Mouse (Mus musculus): ENCODE measurements around the gene Rab11fip3. TPM values are rescaled to one million over a fixed set of nuclear protein-coding genes. Genes with fewer than 3 reads are reported as not detected.
A peak's percentile ranks its signal among the peaks of the same experiment; 100 is the strongest.

The Rab11fip3 gene
- polyA plus RNA-seq, 1 experiment from 2014 or later: 8.2 TPM

DNA sequence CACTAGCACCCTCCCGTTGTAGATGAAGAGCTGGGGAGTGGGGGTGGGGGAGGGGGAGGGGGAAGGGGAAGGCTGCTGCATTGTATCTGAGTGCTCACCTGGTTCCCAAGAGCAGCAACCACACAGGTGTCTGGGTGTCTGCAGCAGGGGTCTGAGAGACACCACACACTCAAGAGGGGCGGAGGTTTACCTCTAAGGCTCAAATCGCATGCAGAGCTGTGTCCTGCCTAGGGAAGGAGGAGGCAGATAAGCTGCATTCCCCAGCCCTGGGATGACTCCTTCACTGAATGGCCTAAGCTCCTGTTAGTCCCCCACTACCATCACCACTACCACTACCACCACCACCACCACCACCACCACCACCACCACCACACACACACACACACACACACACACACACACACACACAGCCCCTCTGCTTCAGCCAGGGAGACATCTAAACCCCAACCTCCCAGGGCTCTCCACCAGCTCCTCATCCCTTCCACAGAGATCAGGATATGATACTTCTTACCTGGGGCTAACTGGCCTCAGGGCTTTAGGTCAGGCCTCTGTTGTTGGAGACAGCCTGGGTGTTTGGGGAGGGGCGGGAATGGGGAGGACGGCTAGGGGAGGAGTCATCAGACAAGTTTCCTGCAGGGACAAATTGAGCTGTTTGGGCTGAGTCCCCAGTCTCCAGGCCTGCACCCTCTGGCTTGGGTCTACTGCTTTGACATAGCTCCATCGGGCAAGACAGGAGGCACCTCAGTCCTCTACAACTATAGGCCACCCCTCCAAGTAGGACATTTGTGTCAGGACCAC is 124.8 kb downstream of the Rab11fip3 start, which contains the start of the genes Pigq and Nhlrc4:
Pigq (minus strand) TSS at position 571 of the 798 bp plus-strand sequence.
Nhlrc4 (minus strand) TSS at position 596 of the 798 bp plus-strand sequence.
- Histone ChIP-seq H3K4me2 (ENCODE audit: low read depth, low read length) (no peak within 1 kb of the TSS), H3K9me3 (replicated peaks; ENCODE audit: control insufficient read depth, low read length) (no peaks in the 10 kb centered on the region)

DNA sequence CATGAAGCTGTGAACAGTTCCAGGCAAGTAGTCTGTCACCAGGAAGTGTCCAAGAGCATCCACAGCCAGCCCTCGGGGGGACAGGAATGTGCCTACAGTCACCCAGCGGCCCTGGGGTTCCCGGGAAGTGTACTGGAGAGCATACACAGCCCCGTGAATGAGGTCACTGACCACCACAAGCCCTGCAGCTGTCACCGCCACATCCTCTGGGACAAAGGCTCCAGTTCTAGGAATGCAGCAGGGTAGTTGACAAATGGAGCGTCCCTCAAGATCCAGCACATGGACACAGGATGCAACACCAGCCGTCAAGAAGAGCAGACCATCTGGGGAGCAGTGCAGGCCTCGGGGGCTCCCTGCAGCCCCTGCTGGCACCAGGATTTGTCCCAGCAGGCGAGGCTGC is 125.6 kb downstream of the Rab11fip3 start:
- Histone ChIP-seq H3K27ac (ENCODE audit: low read length) (no peak overlapping the region), H3K4me3 (ENCODE audit: low read length) (no peak overlapping the region), H3K4me1 (ENCODE audit: control insufficient read depth, insufficient read depth, low read length) (peaks cover 18% of the 10 kb centered on the region), H3K9ac (ENCODE audit: low read length) (no peak overlapping the region), H3K36me3 (ENCODE audit: control insufficient read depth, insufficient read depth) (no peaks in the 10 kb centered on the region), H3K9me3 (replicated peaks; ENCODE audit: control insufficient read depth, low read length) (no peaks in the 10 kb centered on the region), H3K4me2 (ENCODE audit: low read depth, low read length) (no peak overlapping the region), H3K27me3 (ENCODE audit: control insufficient read depth, insufficient read depth, low read length) (no peaks in the 10 kb centered on the region)
- 66% methylated on average over 9 of the region's 9 CpGs for WGBS
- no peak for ATAC-seq (replicated peaks; ENCODE audit: extremely low read depth, insufficient read depth, low FRiP score)

More for the DNA sequence above, 124.8 kb downstream of the Rab11fip3 start, which contains the start of the genes Pigq and Nhlrc4:
- Histone ChIP-seq H3K9ac (ENCODE audit: low read length) (no peak within 1 kb of the TSS), H3K4me3 (ENCODE audit: low read length) (no peak within 1 kb of the TSS), H3K36me3 (ENCODE audit: control insufficient read depth, insufficient read depth) (no peaks in the 10 kb centered on the region), H3K27ac (ENCODE audit: low read length) (no peak within 1 kb of the TSS), H3K27me3 (ENCODE audit: control insufficient read depth, insufficient read depth, low read length) (no peaks in the 10 kb centered on the region), H3K4me1 (ENCODE audit: control insufficient read depth, insufficient read depth, low read length) (peaks cover 18% of the 10 kb centered on the region)
- WGBS: 34% methylated on average over 6 of the region's 6 CpGs
- no peak for ATAC-seq (replicated peaks; ENCODE audit: extremely low read depth, insufficient read depth, low FRiP score)

DNA sequence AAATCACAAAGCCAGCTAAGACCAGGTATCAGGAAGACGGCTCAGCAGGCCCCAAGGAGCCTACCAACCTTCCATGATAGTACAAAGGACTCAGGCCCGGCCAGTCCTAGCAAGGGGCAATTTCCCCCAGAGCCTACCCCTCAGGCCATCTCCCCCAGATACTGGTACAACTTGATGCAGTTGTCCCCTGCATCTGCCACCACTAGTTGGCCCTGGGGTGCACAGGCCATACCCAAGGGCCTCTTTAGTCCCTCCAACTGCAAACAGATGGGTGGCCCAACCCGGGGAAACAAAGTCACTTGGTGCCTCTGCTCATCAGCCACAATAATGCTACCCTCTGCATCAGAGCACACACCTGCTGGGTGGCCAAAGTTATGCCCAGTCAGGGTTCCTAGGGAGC is 126.1 kb downstream of the Rab11fip3 start:
- Histone ChIP-seq H3K36me3 (ENCODE audit: control insufficient read depth, insufficient read depth) (no peaks in the 10 kb centered on the region), H3K4me2 (ENCODE audit: low read depth, low read length) (no peak overlapping the region), H3K9ac (ENCODE audit: low read length) (no peak overlapping the region), H3K27me3 (ENCODE audit: control insufficient read depth, insufficient read depth, low read length) (no peaks in the 10 kb centered on the region), H3K4me3 (ENCODE audit: low read length) (no peak overlapping the region), H3K27ac (ENCODE audit: low read length) (no peak overlapping the region), H3K9me3 (replicated peaks; ENCODE audit: control insufficient read depth, low read length) (no peaks in the 10 kb centered on the region), H3K4me1 (ENCODE audit: control insufficient read depth, insufficient read depth, low read length) (peaks cover 18% of the 10 kb centered on the region)
- no peak for ATAC-seq (replicated peaks; ENCODE audit: extremely low read depth, insufficient read depth, low FRiP score)
- WGBS: 79% methylated on average over 3 of the region's 3 CpGs

DNA sequence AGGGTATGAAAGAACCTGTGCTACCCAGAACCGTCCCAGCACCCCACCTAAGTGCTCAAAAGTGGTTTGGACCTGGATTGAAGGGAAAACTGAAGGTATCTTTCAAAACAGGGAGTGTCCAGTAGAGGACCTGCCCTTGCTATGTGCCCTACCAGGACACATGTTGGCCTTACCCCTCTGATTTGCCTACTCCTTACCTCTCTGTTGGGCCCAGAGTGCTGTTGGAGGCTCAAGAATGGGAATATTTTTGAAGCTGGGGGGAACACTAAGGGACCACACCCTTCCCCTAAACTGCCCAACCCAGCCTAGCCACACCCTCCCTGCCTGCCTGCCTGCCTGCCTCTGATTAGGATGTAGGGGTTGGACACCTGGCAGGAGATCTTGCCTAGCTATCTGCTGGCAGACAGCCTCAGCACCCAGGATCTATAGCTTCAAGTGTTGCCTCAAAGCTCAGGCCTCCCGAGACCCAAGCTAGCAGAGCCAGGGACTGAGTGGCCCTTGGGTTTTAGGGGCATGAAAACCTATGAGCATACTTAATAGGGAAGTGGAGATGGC is 126.7 kb downstream of the Rab11fip3 start:
- Histone ChIP-seq H3K4me2 (ENCODE audit: low read depth, low read length) (no peak overlapping the region; the same call in 1 of the 2 replicates), H3K4me1 (ENCODE audit: control insufficient read depth, insufficient read depth, low read length) (peaks cover 18% of the 10 kb centered on the region), H3K27ac (ENCODE audit: low read length) (no peak overlapping the region), H3K27me3 (ENCODE audit: control insufficient read depth, insufficient read depth, low read length) (no peaks in the 10 kb centered on the region), H3K4me3 (ENCODE audit: low read length) (no peak overlapping the region), H3K9me3 (replicated peaks; ENCODE audit: control insufficient read depth, low read length) (no peaks in the 10 kb centered on the region), H3K9ac (ENCODE audit: low read length) (no peak overlapping the region), H3K36me3 (ENCODE audit: control insufficient read depth, insufficient read depth) (no peaks in the 10 kb centered on the region)
- no peak for ATAC-seq (replicated peaks; ENCODE audit: extremely low read depth, insufficient read depth, low FRiP score)
- WGBS: 74% methylated on average over 2 of the region's 2 CpGs

DNA sequence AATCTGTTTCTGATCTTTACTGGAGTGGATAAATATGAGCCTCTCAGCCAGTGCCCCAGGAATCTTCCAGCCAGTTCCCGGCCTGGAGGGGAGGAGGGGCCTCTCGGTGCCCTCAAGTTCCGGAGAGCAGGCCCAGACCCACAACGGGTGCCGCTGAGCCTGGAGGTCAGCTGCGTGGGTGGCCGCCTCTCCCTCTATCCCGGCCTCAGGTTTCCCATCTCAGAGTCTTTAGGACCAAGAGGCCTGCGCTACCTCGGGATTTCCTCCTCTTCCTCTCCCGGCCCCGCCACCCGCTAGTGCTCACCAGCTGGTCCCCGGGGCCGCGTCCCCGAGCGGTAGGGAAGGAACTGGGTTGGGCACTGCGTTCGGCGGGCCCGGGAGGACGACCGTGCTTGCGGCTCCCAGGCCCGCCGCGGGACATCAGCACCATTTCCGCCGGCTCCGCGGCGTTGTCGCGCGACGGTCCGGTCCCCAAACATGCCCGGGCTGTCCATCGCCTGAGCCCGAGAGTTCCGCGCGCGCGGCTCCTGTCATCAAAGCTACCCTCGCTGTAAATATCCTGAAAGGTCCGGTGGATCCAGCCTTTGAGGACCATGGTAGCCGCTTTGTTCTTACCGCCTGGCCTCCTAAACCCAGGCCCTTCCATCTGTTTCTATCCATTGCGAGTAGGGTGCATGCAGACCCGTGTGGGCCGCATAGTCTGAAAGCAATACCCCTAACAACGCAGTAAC is 127.7 kb downstream of the Rab11fip3 start:
- 3% methylated on average over 54 of the region's 54 CpGs for WGBS
- Histone ChIP-seq H3K4me1 (ENCODE audit: control insufficient read depth, insufficient read depth, low read length) (peaks cover 18% of the 10 kb centered on the region), H3K9ac (ENCODE audit: low read length) (peak overlapping the region; percentile 90), H3K27me3 (ENCODE audit: control insufficient read depth, insufficient read depth, low read length) (no peaks in the 10 kb centered on the region), H3K27ac (ENCODE audit: low read length) (peak overlapping the region; percentile 90), H3K4me3 (ENCODE audit: low read length) (peak overlapping the region; percentile 75), H3K9me3 (replicated peaks; ENCODE audit: control insufficient read depth, low read length) (no peaks in the 10 kb centered on the region), H3K36me3 (ENCODE audit: control insufficient read depth, insufficient read depth) (peaks cover 4% of the 10 kb centered on the region; the same call in 1 of the 2 replicates), H3K4me2 (ENCODE audit: low read depth, low read length) (peak overlapping the region; percentile 82)
- ATAC-seq (replicated peaks; ENCODE audit: extremely low read depth, insufficient read depth, low FRiP score): peak; percentile 76

Other genes with a start within 250 kb of the Rab11fip3 start
- 18.7 and 19.8 TPM in 2 replicates for gene Wdr24, start 245.9 kb downstream of the Rab11fip3 start, polyA plus RNA-seq (2015; fragmentation: Nextera tagmentation; extraction: Ambion mirVana)
- gene Jmjd8, start 240.7 kb downstream of the Rab11fip3 start, polyA plus RNA-seq (2015; fragmentation: Nextera tagmentation; extraction: Ambion mirVana): 35.0 and 36.6 TPM in 2 replicates
- gene Stub1, start 236.2 kb downstream of the Rab11fip3 start, polyA plus RNA-seq (2015; fragmentation: Nextera tagmentation; extraction: Ambion mirVana): 292 and 304 TPM in 2 replicates
- gene Rhbdl1, start 232.3 kb downstream of the Rab11fip3 start, polyA plus RNA-seq (2015; fragmentation: Nextera tagmentation; extraction: Ambion mirVana): 1.6 and 1.7 TPM in 2 replicates
- 2.0 and 2.5 TPM in 2 replicates for gene Gm20683, start 227.8 kb downstream of the Rab11fip3 start, polyA plus RNA-seq (2015; fragmentation: Nextera tagmentation; extraction: Ambion mirVana)
- 31.6 and 32.7 TPM in 2 replicates for gene Rhot2, start 224.7 kb downstream of the Rab11fip3 start, polyA plus RNA-seq (2015; fragmentation: Nextera tagmentation; extraction: Ambion mirVana)
- gene Wdr90, start 208.1 kb downstream of the Rab11fip3 start, polyA plus RNA-seq (2015; fragmentation: Nextera tagmentation; extraction: Ambion mirVana): 13.1 and 15.0 TPM in 2 replicates
- gene Mcrip2, start 200.8 kb downstream of the Rab11fip3 start, polyA plus RNA-seq (2015; fragmentation: Nextera tagmentation; extraction: Ambion mirVana): 225 and 234 TPM in 2 replicates
- 35.1 and 37.1 TPM in 2 replicates for gene Mettl26, start 194.5 kb downstream of the Rab11fip3 start, polyA plus RNA-seq (2015; fragmentation: Nextera tagmentation; extraction: Ambion mirVana)
- 0.30 and 0.41 TPM in 2 replicates for gene Wfikkn1, start 188.7 kb downstream of the Rab11fip3 start, polyA plus RNA-seq (2015; fragmentation: Nextera tagmentation; extraction: Ambion mirVana)
- 14.5 and 18.7 TPM in 2 replicates for gene Rab40c, start 149.8 kb downstream of the Rab11fip3 start, polyA plus RNA-seq (2015; fragmentation: Nextera tagmentation; extraction: Ambion mirVana)
- gene Pigq, start 124.6 kb downstream of the Rab11fip3 start, polyA plus RNA-seq (2015; fragmentation: Nextera tagmentation; extraction: Ambion mirVana): 59.3 and 66.0 TPM in 2 replicates
- 0.06 and 0.11 TPM in 2 replicates for gene Nhlrc4, start 124.6 kb downstream of the Rab11fip3 start, polyA plus RNA-seq (2015; fragmentation: Nextera tagmentation; extraction: Ambion mirVana)
- 0.11 TPM in 1 of 2 replicates, not detected in the other for gene A930017K11Rik, start 117.0 kb downstream of the Rab11fip3 start, polyA plus RNA-seq (2015; fragmentation: Nextera tagmentation; extraction: Ambion mirVana)
- 12.0 and 14.5 TPM in 2 replicates for gene Capn15, start 83.8 kb downstream of the Rab11fip3 start, polyA plus RNA-seq (2015; fragmentation: Nextera tagmentation; extraction: Ambion mirVana)
- 40.1 and 40.8 TPM in 2 replicates for gene Decr2, start 20.8 kb upstream of the Rab11fip3 start, polyA plus RNA-seq (2015; fragmentation: Nextera tagmentation; extraction: Ambion mirVana)
- gene Nme4, start 26.0 kb upstream of the Rab11fip3 start, polyA plus RNA-seq (2015; fragmentation: Nextera tagmentation; extraction: Ambion mirVana): 55.3 and 56.2 TPM in 2 replicates
- 0.87 and 1.0 TPM in 2 replicates for gene Tmem8, start 43.7 kb upstream of the Rab11fip3 start, polyA plus RNA-seq (2015; fragmentation: Nextera tagmentation; extraction: Ambion mirVana)
- gene Mrpl28, start 53.9 kb upstream of the Rab11fip3 start, polyA plus RNA-seq (2015; fragmentation: Nextera tagmentation; extraction: Ambion mirVana): 221 and 232 TPM in 2 replicates
- 4.6 and 4.7 TPM in 2 replicates for gene Axin1, start 69.1 kb upstream of the Rab11fip3 start, polyA plus RNA-seq (2015; fragmentation: Nextera tagmentation; extraction: Ambion mirVana)
- gene Pdia2, start 129.5 kb upstream of the Rab11fip3 start, polyA plus RNA-seq (2015; fragmentation: Nextera tagmentation; extraction: Ambion mirVana): 0.35 TPM in 1 of 2 replicates, not detected in the other
- 6.1 and 6.7 TPM in 2 replicates for gene Rgs11, start 133.4 kb upstream of the Rab11fip3 start, polyA plus RNA-seq (2015; fragmentation: Nextera tagmentation; extraction: Ambion mirVana)
- gene Arhgdig, start 138.2 kb upstream of the Rab11fip3 start, polyA plus RNA-seq (2015; fragmentation: Nextera tagmentation; extraction: Ambion mirVana): 2.1 and 2.9 TPM in 2 replicates
- gene Fam234a, start 174.7 kb upstream of the Rab11fip3 start, polyA plus RNA-seq (2015; fragmentation: Nextera tagmentation; extraction: Ambion mirVana): 48.6 and 52.8 TPM in 2 replicates
- gene Luc7l, start 183.3 kb upstream of the Rab11fip3 start, polyA plus RNA-seq (2015; fragmentation: Nextera tagmentation; extraction: Ambion mirVana): 53.8 and 56.0 TPM in 2 replicates

Data from heart, embryonic 16.5 days (tissue).